Mouse (Mus musculus): ENCODE measurements around the gene Bysl. TPM values are rescaled to one million over a fixed set of nuclear protein-coding genes. Genes with fewer than 3 reads are reported as not detected.

Bysl gene
- total RNA-seq, 2 experiments from 2014 or later: 17.2 to 18.3 TPM

- peak in 1 of 2 experiments; percentile 31 for DNase-seq
These were observed 16.9 kb downstream of the Bysl start for GRCm38 (mm10) chr17:47594183-47594968.

GRCm38 (mm10) chr17:47593854-47594182, 17.5 kb downstream of the Bysl start:
- no peak for DNase-seq

GRCm38 (mm10) chr17:47593215-47593853, 18.0 kb downstream of the Bysl start:
- DNase-seq: peak; percentile 86 to 89

- DNase-seq: no peak
These were observed 20.2 kb downstream of the Bysl start for GRCm38 (mm10) chr17:47591073-47591472.

- no peak for DNase-seq
These were observed 22.8 kb downstream of the Bysl start for GRCm38 (mm10) chr17:47588517-47588916.

- DNase-seq: no peak
These were observed 30.3 kb downstream of the Bysl start for GRCm38 (mm10) chr17:47580962-47581361.

GRCm38 (mm10) chr17:47578655-47579054, 32.6 kb downstream of the Bysl start:
- no peak for DNase-seq

GRCm38 (mm10) chr17:47574830-47575229, 36.5 kb downstream of the Bysl start:
- no peak for DNase-seq

- DNase-seq: no peak
These were observed 37.3 kb downstream of the Bysl start for GRCm38 (mm10) chr17:47574028-47574427.

- DNase-seq: no peak
These were observed 38.9 kb downstream of the Bysl start for GRCm38 (mm10) chr17:47572436-47572835.

- no peak for DNase-seq
These were observed 39.7 kb downstream of the Bysl start for GRCm38 (mm10) chr17:47571621-47572020.

GRCm38 (mm10) chr17:47568951-47569527, 42.3 kb downstream of the Bysl start:
- DNase-seq: no peak

- no peak for DNase-seq
These were observed 42.9 kb downstream of the Bysl start for GRCm38 (mm10) chr17:47568389-47568788.

GRCm38 (mm10) chr17:47567271-47567670, 44.0 kb downstream of the Bysl start:
- no peak for DNase-seq

GRCm38 (mm10) chr17:47566133-47566532, 45.2 kb downstream of the Bysl start:
- no peak for DNase-seq

GRCm38 (mm10) chr17:47564612-47565011, 46.7 kb downstream of the Bysl start:
- DNase-seq: no peak

GRCm38 (mm10) chr17:47562875-47563274, 48.4 kb downstream of the Bysl start:
- no peak for DNase-seq

- no peak for DNase-seq
These were observed 51.6 kb downstream of the Bysl start for GRCm38 (mm10) chr17:47559726-47560125.

GRCm38 (mm10) chr17:47557179-47557578, 54.1 kb downstream of the Bysl start:
- DNase-seq: no peak

- DNase-seq: no peak
These were observed 56.7 kb downstream of the Bysl start for GRCm38 (mm10) chr17:47554621-47555020.

- DNase-seq: no peak
These were observed 58.3 kb downstream of the Bysl start for GRCm38 (mm10) chr17:47552994-47553393.

- DNase-seq: no peak
These were observed 60.2 kb downstream of the Bysl start for GRCm38 (mm10) chr17:47551049-47551448.

Measured in layer of hippocampus, postnatal 36 days (tissue).